Mouse (Mus musculus) cerebellum, adult 2 months (tissue): Measurements from ENCODE around the gene Habp4.

Experiments
- CTCF ChIP-seq: fragments of 200-500 bp; IDR thresholded peaks from 2 replicates; pipeline ENCODE4 v1.5.1; 2011; ENCODE audit warnings: low read depth, mild to moderate bottlenecking, control low read depth, low read length, moderate library complexity, borderline replicate concordance; ENCODE audit not compliant: insufficient read depth
- POLR2A ChIP-seq: fragments of 200-500 bp; IDR thresholded peaks from 2 replicates; pipeline ENCODE4 v1.6.1; 2011; ENCODE audit warnings: low read length, control low read depth, borderline replicate concordance; ENCODE audit not compliant: insufficient read depth

DNA sequence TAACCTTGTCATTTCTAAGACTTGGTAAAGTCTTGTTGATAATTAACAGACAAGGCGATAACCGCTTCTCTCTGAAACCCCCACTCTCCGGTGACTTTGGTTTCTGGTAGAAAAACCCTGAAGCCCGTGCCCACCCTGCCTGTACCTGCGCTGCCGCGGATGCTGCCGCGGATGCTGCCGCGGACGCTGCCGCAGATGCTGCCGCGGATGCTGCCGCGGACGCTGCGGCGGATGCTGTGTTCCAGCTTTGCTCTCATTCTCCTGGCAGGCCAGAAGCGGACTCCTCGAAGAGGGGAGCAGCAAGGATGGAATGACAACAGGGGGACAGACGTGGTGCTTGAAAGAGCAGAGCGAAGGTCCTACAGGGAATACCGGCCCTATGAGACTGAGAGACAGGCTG, 8.1 kb downstream of the Habp4 start:
- TF ChIP-seq POLR2A (no peak), CTCF (no peak)
